Mouse (Mus musculus) stomach, adult 2 months (tissue): ENCODE measurements around the gene Sult2a2. TPM values are rescaled to one million over a fixed set of nuclear protein-coding genes. Genes with fewer than 3 reads are reported as not detected.

Experiments
- polyA plus RNA-seq: library from polyadenylated mRNA; depleted of rRNA; stranded (reverse); fragments of >200 nt; gene quantifications from 2 replicates; pipeline ENCODE4 v1.2.3, GENCODE M21; 2012; rRNA removed

Sult2a2 gene
- polyA plus RNA-seq = not detected in 2 replicates

GRCm38 (mm10) chr7:13733205-13733604 is at the start of gene Sult2a2:
TSS of gene Sult2a2 (plus strand) at chr7:13733505.

Other genes with a start within 250 kb of the Sult2a2 start
- gene Bsph2, start 162.4 kb upstream of the Sult2a2 start, polyA plus RNA-seq = not detected in 2 replicates
- not detected in 2 replicates for gene Sult2a5, start 109.5 kb upstream of the Sult2a2 start, polyA plus RNA-seq
- not detected in 2 replicates for gene Sult2a1, start 103.9 kb downstream of the Sult2a2 start, polyA plus RNA-seq